Mouse (Mus musculus): ENCODE results near the gene Cnot4.
A peak's percentile ranks its signal among the peaks of the same experiment; 100 is the strongest.
"Not testable (repeated sequence)": the region's sequence is repeated elsewhere in the genome, so short reads cannot be mapped to it uniquely, and the experiment has no call there.

Gene Cnot4

GRCm38 (mm10) chr6:35133579-35134488 is at the start of gene Cnot4:
Gene Cnot4 (minus strand): TSS chr6:35133724.
- peak; percentile 96 to 97 for DNase-seq (ENCODE audit: low spot score in 2 of 2)

- DNase-seq (ENCODE audit: low spot score in 2 of 2), result not testable (repeated sequence)
Measured at GRCm38 (mm10) chr6:35179299-35179698, 45.8 kb upstream of the Cnot4 start.

GRCm38 (mm10) chr6:35177650-35178272 is 44.2 kb upstream of the Cnot4 start:
- DNase-seq (ENCODE audit: low spot score in 2 of 2), result no peak

GRCm38 (mm10) chr6:35176979-35177649 is 43.6 kb upstream of the Cnot4 start, which contains the start of gene Nup205:
Gene Nup205 (plus strand): TSS chr6:35177421.
- peak; percentile 69 to 76 for DNase-seq (ENCODE audit: low spot score in 2 of 2)

GRCm38 (mm10) chr6:35173181-35173580 is 39.7 kb upstream of the Cnot4 start:
- no peak for DNase-seq (ENCODE audit: low spot score in 2 of 2)

- not testable (repeated sequence) for DNase-seq (ENCODE audit: low spot score in 2 of 2)
Measured at GRCm38 (mm10) chr6:35172028-35172427, 38.5 kb upstream of the Cnot4 start.

- no peak for DNase-seq (ENCODE audit: low spot score in 2 of 2)
Measured at GRCm38 (mm10) chr6:35169250-35169649, 35.7 kb upstream of the Cnot4 start.

GRCm38 (mm10) chr6:35154540-35154939 is 21.0 kb upstream of the Cnot4 start:
- no peak for DNase-seq (ENCODE audit: low spot score in 2 of 2)

- DNase-seq (ENCODE audit: low spot score in 2 of 2), result no peak
Measured at GRCm38 (mm10) chr6:35147726-35148422, 14.3 kb upstream of the Cnot4 start.

- DNase-seq (ENCODE audit: low spot score in 2 of 2), result no peak
Measured at GRCm38 (mm10) chr6:35145569-35145968, 12.0 kb upstream of the Cnot4 start.

GRCm38 (mm10) chr6:35140351-35140750 is 6.8 kb upstream of the Cnot4 start:
- DNase-seq (ENCODE audit: low spot score in 2 of 2), result no peak

- DNase-seq (ENCODE audit: low spot score in 2 of 2), result no peak
Measured at GRCm38 (mm10) chr6:35134844-35135243, 1.3 kb upstream of the Cnot4 start.

GRCm38 (mm10) chr6:35133246-35133578 is 312 bp downstream of the Cnot4 start:
- no peak for DNase-seq (ENCODE audit: low spot score in 2 of 2)

- DNase-seq (ENCODE audit: low spot score in 2 of 2), result peak in 1 of 2 experiments; percentile 4
Measured at GRCm38 (mm10) chr6:35132806-35133205, 718 bp downstream of the Cnot4 start.

GRCm38 (mm10) chr6:35122488-35122887 is 11.0 kb downstream of the Cnot4 start:
- DNase-seq (ENCODE audit: low spot score in 2 of 2), result no peak

GRCm38 (mm10) chr6:35121925-35122324 is 11.6 kb downstream of the Cnot4 start:
- no peak for DNase-seq (ENCODE audit: low spot score in 2 of 2)

- no peak for DNase-seq (ENCODE audit: low spot score in 2 of 2)
Measured at GRCm38 (mm10) chr6:35102457-35102856, 31.1 kb downstream of the Cnot4 start.

- DNase-seq (ENCODE audit: low spot score in 2 of 2), result no peak
Measured at GRCm38 (mm10) chr6:35084927-35085326, 48.6 kb downstream of the Cnot4 start.

GRCm38 (mm10) chr6:35075148-35075547 is 58.4 kb downstream of the Cnot4 start:
- DNase-seq (ENCODE audit: low spot score in 2 of 2), result no peak

GRCm38 (mm10) chr6:35071261-35071660 is 62.3 kb downstream of the Cnot4 start:
- no peak for DNase-seq (ENCODE audit: low spot score in 2 of 2)

- no peak for DNase-seq (ENCODE audit: low spot score in 2 of 2)
Measured at GRCm38 (mm10) chr6:35062446-35062845, 71.1 kb downstream of the Cnot4 start.

GRCm38 (mm10) chr6:35043127-35043526 is 90.4 kb downstream of the Cnot4 start:
- no peak for DNase-seq (ENCODE audit: low spot score in 2 of 2)
